Mouse (Mus musculus) liver, embryonic 16.5 days (tissue): Measurements from ENCODE around the gene Gm10490. TPM values are rescaled to one million over a fixed set of nuclear protein-coding genes. Genes with fewer than 3 reads are reported as not detected.
A peak's percentile ranks its signal among the peaks of the same experiment; 100 is the strongest.

Experiments used
- ATAC-seq: fragments of 200-750 bp; cut with Nextera tagmentation; 2 replicates; pipeline ENCODE4 v1.8.0; 2017; ENCODE audit warnings: low read depth, mild to moderate bottlenecking, moderate number of reproducible peaks, moderate library complexity
- H3K27ac ChIP-seq: fragments of 300-500 bp; sonication (generic); 2 replicates; pipeline ENCODE4 v1.5.1; 2014; ENCODE audit warnings: mild to moderate bottlenecking, low read length
- H3K27me3 ChIP-seq: fragments of 300-500 bp; sonication (generic); 2 replicates; pipeline ENCODE4 v1.6.1; 2014; ENCODE audit warnings: low read depth, low read length, mixed read lengths; ENCODE audit not compliant: control insufficient read depth, insufficient read depth
- H3K36me3 ChIP-seq: fragments of 300-500 bp; sonication (generic); 2 replicates; pipeline ENCODE4 v1.6.1; 2014; ENCODE audit warnings: mild to moderate bottlenecking; ENCODE audit not compliant: control insufficient read depth, insufficient read depth
- H3K4me1 ChIP-seq: fragments of 300-500 bp; sonication (generic); 2 replicates; pipeline ENCODE4 v1.6.1; 2014; ENCODE audit warnings: low read depth, low read length, mixed read lengths; ENCODE audit not compliant: control insufficient read depth
- H3K4me2 ChIP-seq: fragments of 300-500 bp; sonication (generic); 2 replicates; pipeline ENCODE4 v1.6.1; 2014; ENCODE audit warnings: low read depth, low read length, mixed read lengths
- H3K4me3 ChIP-seq: fragments of 300-500 bp; sonication (generic); 2 replicates; pipeline ENCODE4 v1.5.1; 2014; ENCODE audit warnings: low read depth, mild to moderate bottlenecking, low read length
- H3K9ac ChIP-seq: fragments of 300-500 bp; sonication (generic); 2 replicates; pipeline ENCODE4 v1.6.1; 2014; ENCODE audit warnings: low read depth, low read length
- H3K9me3 ChIP-seq: fragments of 300-500 bp; sonication (generic); replicated peaks from 2 replicates; pipeline ENCODE4 v1.6.1; 2016; ENCODE audit warnings: low read length; ENCODE audit not compliant: control insufficient read depth
- WGBS: fragments of 180-500 bp; shearing (Covaris S2); extraction: QIAGEN DNeasy Blood & Tissue Kit; methylation state at CpG from one replicate; pipeline ENCODE4 v1.1.7; 2014; ENCODE audit not compliant: insufficient replicate concordance; 5-methylcytosine and 5-hydroxymethylcytosine counted together
- polyA plus RNA-seq: library from polyadenylated mRNA; unstranded; fragments of >200 nt; fragmentation: Nextera tagmentation; extraction: Ambion mirVana; gene quantifications from 2 replicates; pipeline ENCODE4 v1.2.1, GENCODE M21; 2015

Gene Gm10490
- polyA plus RNA-seq, 1 experiment from 2014 or later: not detected

DNA sequence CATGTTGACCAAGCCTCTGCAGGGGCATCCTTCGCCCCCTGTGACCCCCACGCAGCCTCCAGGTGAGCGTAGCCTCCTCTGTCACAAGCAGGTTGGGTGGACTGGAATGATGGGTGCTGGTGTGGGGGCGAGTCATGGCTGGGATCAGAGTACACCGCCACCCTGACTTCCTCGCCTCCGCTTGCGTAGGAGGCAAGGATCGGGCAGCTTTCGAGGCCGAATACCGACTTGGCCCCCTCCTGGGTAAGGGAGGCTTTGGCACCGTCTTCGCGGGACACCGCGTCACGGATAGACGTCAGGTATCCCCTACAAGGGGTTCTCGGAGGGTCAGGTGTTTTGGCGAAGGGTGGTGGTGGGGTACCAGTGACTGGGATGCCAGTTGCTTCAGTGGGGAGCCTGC is 30.8 kb upstream of the Gm10490 start:
- WGBS: 18% methylated on average over 21 of the region's 21 CpGs
- Histone ChIP-seq H3K27ac (no peak overlapping the region), H3K4me1 (peaks cover 15% of the 10 kb centered on the region), H3K4me2 (peak overlapping the region; percentile 89), H3K4me3 (peak overlapping the region; percentile 57), H3K9me3 (no peaks in the 10 kb centered on the region), H3K36me3 (peaks cover 19% of the 10 kb centered on the region), H3K9ac (peak overlapping the region; percentile 46; the same call in 1 of the 2 replicates), H3K27me3 (peaks cover 2% of the 10 kb centered on the region; the same call in 1 of the 2 replicates)
- ATAC-seq: no peak

DNA sequence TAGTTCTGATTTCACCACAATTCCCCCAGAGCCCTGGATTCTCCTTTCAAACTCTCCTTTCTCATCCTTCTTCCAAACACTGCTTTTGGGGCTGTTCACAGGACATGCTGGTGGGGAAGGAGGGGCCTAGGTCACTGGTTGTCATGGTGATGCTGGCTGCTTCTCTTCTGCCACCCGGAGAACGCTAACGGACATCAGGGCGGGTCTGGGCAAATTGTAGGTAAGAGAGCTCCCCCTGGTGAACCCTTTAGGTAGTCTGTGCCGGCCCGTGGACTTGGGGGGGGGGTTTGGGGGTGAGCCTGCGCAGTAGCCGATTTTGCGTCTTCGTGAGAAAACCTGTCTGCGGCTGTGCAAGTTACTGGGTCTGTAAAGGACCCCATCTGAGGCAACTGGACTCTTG is 29.5 kb upstream of the Gm10490 start:
- H3K4me3 ChIP-seq: no peak overlapping the region
- WGBS: 10% methylated on average over 11 of the region's 11 CpGs
- peaks cover 6% of the 10 kb centered on the region for H3K36me3 ChIP-seq
- no peak overlapping the region for H3K9ac ChIP-seq
- H3K4me1 ChIP-seq: peaks cover 15% of the 10 kb centered on the region
- H3K27me3 ChIP-seq: peaks cover 2% of the 10 kb centered on the region; the same call in 1 of the 2 replicates
- H3K9me3 ChIP-seq: no peaks in the 10 kb centered on the region
- H3K27ac ChIP-seq: no peak overlapping the region
- no peak for ATAC-seq
- 0 out of 2 replicates have a peak overlapping the region, but pooled peaks have one; percentile 24 for H3K4me2 ChIP-seq

DNA sequence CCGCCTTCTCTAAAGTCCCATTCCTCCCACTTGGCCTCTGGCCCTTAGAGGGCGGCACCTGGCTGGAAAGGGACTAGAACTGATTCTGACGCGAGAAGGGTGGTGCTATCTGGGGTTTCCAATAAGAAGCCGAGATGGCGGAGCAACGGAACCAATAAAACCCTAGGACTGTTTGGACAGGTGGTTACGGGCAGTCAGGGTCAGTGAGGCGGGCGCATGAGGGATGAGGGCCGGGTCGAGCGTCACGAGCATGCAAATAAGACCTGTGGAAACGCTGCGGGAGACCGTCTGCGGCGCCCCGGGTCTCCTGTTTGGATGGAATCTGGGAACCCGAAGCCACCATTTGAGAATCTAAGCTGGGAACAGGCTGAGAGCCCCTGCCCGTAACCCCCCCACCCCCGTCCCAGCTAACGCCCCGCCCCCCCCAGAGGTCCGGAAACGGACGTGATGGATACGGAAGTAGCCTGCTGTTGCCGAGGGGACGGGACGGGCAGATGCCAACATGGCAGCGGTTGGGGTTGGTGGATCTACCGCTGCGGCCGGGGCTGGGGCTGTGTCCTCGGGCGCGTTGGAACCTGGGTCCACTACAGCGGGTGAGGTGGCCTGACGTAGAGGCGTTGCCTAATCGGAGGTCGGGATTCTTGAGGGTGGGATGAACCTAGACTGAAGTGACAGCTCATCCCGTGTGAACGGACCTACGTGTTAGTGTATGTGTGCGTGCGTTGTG is 25.3 kb upstream of the Gm10490 start, which contains the start of gene Slc35a2:
Gene Slc35a2 (plus strand): TSS at position 188 of the 727 bp plus-strand sequence.
- no peaks in the 10 kb centered on the region for H3K27me3 ChIP-seq
- H3K9ac ChIP-seq: peak within 1 kb of the TSS; percentile 61

DNA sequence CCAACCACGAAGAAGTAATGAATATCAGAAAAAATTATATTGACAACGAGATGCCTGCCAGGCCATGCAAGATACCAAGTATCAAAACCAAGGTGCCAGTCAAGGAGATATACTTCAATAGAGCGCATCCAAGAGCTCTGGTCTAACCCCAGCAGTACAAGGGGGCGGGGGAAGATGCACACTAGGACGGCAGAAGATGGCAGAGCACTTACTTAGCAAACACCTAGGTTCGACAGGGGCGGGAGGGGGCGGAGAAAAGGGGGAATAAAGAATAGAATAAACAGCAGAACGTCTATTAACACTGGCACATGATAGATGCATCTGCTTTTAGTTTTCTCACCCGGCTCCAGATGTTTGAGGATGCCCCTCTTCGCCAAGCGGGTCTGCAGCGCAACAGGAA is 11.1 kb upstream of the Gm10490 start:
- no peaks in the 10 kb centered on the region for H3K27me3 ChIP-seq
- H3K4me2 ChIP-seq: peak overlapping the region; percentile 52
- peaks cover 4% of the 10 kb centered on the region for H3K4me1 ChIP-seq
- peak overlapping the region; percentile 78 for H3K4me3 ChIP-seq
- H3K9me3 ChIP-seq: no peaks in the 10 kb centered on the region
- ATAC-seq: no peak
- WGBS: 28% methylated on average over 13 of the region's 13 CpGs
- H3K36me3 ChIP-seq: peaks cover 3% of the 10 kb centered on the region
- H3K27ac ChIP-seq: peak overlapping the region; percentile 87; the same call in 1 of the 2 replicates
- peak overlapping the region; percentile 58 for H3K9ac ChIP-seq

More for the DNA sequence above, 25.3 kb upstream of the Gm10490 start, which contains the start of gene Slc35a2:
- H3K4me1 ChIP-seq: peaks cover 6% of the 10 kb centered on the region
- H3K4me2 ChIP-seq: peak within 1 kb of the TSS; percentile 52
- no peaks in the 10 kb centered on the region for H3K9me3 ChIP-seq
- peak within 1 kb of the TSS; percentile 71 for H3K27ac ChIP-seq
- no peaks in the 10 kb centered on the region for H3K36me3 ChIP-seq
- 12% methylated on average over 49 of the region's 49 CpGs for WGBS
- peak within 1 kb of the TSS; percentile 75 for H3K4me3 ChIP-seq
- ATAC-seq: peak; percentile 93

DNA sequence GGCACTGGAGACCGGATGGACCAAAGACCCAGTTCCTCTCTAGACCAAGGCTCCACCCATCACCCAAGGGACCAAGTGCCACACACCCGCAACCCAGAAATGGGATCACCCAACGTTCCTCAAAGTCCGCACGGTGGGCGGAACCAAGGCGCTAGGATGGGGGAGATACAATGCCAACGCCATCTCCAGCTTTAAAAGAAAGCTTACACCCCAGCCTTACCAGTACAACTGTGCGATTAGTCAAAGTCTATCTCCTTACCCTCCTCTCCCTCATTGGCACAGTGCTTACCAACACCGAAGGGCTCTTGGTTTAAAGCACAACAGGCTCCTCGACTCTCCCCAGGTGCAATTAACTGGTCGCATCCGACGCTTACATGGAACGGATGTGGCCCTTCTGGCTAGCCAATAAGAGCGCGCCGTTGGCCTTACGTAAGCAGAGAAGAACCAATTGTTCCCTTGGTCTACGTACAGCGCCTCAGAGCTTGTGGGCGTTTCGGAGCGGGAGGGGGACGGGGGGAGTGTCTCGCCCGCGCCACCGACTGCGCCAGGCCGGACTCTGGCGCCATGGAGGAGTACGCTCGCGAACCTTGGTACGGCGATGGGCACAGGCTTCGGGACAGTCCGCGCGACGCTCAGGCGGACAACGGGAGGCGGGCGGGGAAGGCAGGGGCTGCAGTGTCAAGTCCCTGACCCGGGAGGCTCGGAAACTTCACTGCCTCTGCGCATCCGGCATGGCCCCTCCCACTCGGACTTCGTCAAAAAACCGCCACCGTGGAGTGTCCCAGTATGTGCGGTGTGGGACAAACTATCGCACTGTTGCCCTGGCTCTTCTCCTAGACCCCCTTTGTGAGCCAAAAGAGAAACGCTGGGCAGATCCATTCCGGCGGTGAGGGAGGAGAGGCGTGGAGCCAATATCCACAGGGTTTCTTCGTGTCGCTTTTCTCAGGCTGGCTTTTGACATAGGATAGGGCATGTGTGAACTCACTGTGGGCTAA is 10.2 kb upstream of the Gm10490 start, which contains the start of the genes Pqbp1 and Timm17b:
Gene Pqbp1 (minus strand): TSS at position 390 of the 995 bp plus-strand sequence.
Gene Timm17b (plus strand): TSS at position 478 of the 995 bp plus-strand sequence.
- H3K27ac ChIP-seq: peak within 1 kb of the TSS; percentile 87
- H3K36me3 ChIP-seq: peaks cover 3% of the 10 kb centered on the region
- peaks cover 4% of the 10 kb centered on the region for H3K4me1 ChIP-seq
- H3K9me3 ChIP-seq: no peaks in the 10 kb centered on the region
- peak within 1 kb of the TSS; percentile 74 for H3K9ac ChIP-seq
- WGBS: 12% methylated on average over 58 of the region's 62 CpGs
- H3K4me2 ChIP-seq: peak within 1 kb of the TSS; percentile 84
- H3K27me3 ChIP-seq: no peaks in the 10 kb centered on the region
- H3K4me3 ChIP-seq: peak within 1 kb of the TSS; percentile 78
- ATAC-seq: peak; percentile 99

DNA sequence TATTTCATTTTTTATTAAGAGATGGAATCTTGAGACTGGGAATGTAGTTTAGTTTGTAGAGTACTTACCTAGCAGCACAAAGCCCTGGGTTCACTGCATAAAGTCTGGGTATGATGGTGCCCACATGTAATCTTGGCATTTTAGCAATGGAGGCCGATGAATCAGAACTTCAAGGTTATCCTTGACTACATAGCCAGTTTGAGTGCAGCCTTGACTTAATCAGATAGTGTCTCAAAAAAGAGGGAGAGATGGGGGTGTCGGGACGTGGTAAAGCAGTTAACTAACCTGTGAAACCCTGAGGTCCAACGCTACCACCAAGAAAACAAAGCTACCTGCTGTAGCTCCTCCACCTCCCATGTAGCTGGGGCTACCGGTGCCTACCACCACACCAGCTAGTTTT is 4.9 kb upstream of the Gm10490 start:
- H3K27me3 ChIP-seq: no peaks in the 10 kb centered on the region
- no peak for ATAC-seq
- no peaks in the 10 kb centered on the region for H3K9me3 ChIP-seq
- no peaks in the 10 kb centered on the region for H3K36me3 ChIP-seq
- no peak overlapping the region for H3K4me3 ChIP-seq
- WGBS: 71% methylated on average over 5 of the region's 5 CpGs
- no peak overlapping the region for H3K4me2 ChIP-seq
- no peak overlapping the region for H3K27ac ChIP-seq
- no peaks in the 10 kb centered on the region; the same call in 1 of the 2 replicates for H3K4me1 ChIP-seq
- H3K9ac ChIP-seq: no peak overlapping the region

DNA sequence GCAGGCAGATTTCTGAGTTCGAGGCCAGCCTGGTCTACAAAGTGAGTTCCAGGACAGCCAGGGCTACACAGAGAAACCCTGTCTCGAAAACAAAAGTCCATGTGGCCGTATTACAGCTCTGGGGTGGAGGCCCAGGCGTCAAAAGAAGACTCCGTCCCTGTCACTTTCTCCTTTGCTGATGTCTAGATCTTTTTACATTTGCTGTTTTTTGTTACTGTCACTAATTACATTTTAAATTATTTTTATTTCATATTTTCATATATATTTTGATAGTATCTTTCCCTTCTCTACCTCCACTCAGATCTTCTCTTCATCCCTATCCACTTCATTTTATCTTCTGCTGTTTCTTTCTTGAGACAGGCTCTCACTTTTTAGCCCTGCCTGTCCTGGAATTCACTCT is 1.6 kb upstream of the Gm10490 start, which contains the start of gene Gm10491:
Gene Gm10491 (minus strand): TSS at position 101 of the 400 bp plus-strand sequence.
- 57% methylated on average over 5 of the region's 5 CpGs for WGBS
- Histone ChIP-seq H3K9ac (no peak within 1 kb of the TSS), H3K4me3 (no peak within 1 kb of the TSS), H3K27me3 (no peaks in the 10 kb centered on the region), H3K4me1 (no peaks in the 10 kb centered on the region), H3K27ac (no peak within 1 kb of the TSS), H3K36me3 (no peaks in the 10 kb centered on the region), H3K9me3 (no peaks in the 10 kb centered on the region), H3K4me2 (no peak within 1 kb of the TSS)
- ATAC-seq: no peak

DNA sequence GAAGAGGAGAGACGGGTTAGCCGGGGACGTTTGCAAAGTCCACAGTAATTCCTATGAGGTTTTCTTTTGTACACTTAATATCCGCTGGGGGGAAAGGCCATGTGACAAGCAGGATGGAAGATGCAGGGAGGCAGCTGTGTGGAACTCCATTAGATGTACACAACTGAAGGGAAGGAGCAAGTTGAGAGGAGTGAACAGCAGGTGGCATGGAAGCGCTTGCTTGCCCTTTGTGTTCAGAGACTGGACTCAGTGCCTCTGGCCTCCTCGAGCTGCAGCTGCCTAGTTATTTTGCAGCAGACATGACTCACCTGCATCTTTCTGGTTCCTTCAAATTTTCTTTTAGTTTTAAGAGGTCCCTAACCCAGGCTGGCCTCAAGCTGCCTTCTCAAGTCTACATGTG is 1.1 kb downstream of the Gm10490 start:
- 49% methylated on average over 6 of the region's 6 CpGs for WGBS
- no peaks in the 10 kb centered on the region for H3K4me1 ChIP-seq
- H3K27ac ChIP-seq: no peak overlapping the region
- no peak overlapping the region for H3K4me2 ChIP-seq
- H3K4me3 ChIP-seq: no peak overlapping the region
- H3K36me3 ChIP-seq: no peaks in the 10 kb centered on the region
- no peaks in the 10 kb centered on the region for H3K27me3 ChIP-seq
- no peak for ATAC-seq
- no peak overlapping the region for H3K9ac ChIP-seq
- no peaks in the 10 kb centered on the region for H3K9me3 ChIP-seq
